Mouse (Mus musculus): ENCODE results near the gene Ctf1.
A peak's percentile ranks its signal among the peaks of the same experiment; 100 is the strongest.

DNA sequence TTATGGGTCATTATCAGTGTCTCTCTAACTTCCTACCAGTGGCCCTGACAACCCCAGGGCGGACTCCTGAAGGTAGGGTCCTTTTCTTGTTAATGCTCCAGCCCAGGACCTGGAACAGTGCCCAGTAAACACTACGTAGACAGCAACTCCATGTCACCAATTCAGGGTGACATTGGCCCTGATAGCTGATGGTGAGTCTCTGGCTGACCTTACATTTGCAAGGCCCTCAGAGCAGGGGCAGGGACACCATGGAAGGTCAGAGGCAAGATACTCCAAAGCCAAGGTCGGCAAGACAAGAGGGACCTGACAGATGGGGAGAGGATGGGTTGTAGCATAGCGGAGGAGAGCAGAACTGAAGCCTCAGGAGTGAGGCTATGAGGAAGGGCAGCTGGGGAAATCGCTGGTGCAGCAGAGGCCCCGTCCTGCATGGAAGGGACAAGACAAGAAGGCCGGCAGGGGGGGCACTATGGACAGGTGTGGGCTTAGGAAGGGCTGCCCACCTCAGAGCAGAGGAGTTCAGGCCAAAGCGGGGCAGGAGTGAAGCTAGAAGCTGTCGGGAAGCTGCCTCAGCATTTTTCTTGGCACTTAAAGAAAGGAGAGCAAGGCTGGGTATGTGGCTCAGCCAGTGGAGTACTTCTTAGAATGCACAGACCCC is 22.8 kb upstream of the Ctf1 start:
- TF ChIP-seq MAZ (IDR thresholded peaks at IDR 0.05; ENCODE audit: low read depth, low read length) = no peak
- TF ChIP-seq CTCF (conservative IDR thresholded peaks at IDR 0.05 in 1 of 2, IDR thresholded peaks at IDR 0.05 in 1 of 2; ENCODE audit: low read depth in 2 of 2, low read length in 2 of 2) = peak in 1 of 2 experiments; percentile 19; a peak in 1 of 4 replicates
- no peak for TF ChIP-seq EP300 (IDR thresholded peaks at IDR 0.05; ENCODE audit: low read length)
- TF ChIP-seq ZC3H11A (IDR thresholded peaks at IDR 0.05; ENCODE audit: low read depth, low read length) = no peak
- no peak for TF ChIP-seq NRF1 (IDR thresholded peaks at IDR 0.05; ENCODE audit: low read depth, low read length)
- no peak for TF ChIP-seq ELF1 (IDR thresholded peaks at IDR 0.05; ENCODE audit: low read depth, low read length)
- TF ChIP-seq TCF12 (IDR thresholded peaks at IDR 0.05; ENCODE audit: low read depth, low read length) = no peak

All from CH12.LX (cell line).